Mouse (Mus musculus) kidney, postnatal 0 days (tissue): Measurements from ENCODE around the gene Mtch1. TPM values are rescaled to one million over a fixed set of nuclear protein-coding genes. Genes with fewer than 3 reads are reported as not detected.
A peak's percentile ranks its signal among the peaks of the same experiment; 100 is the strongest.

Experiments
- ATAC-seq: fragments of 200-750 bp; cut with Nextera tagmentation; replicated peaks from 2 replicates; pipeline ENCODE4 v1.8.0; 2017; ENCODE audit warnings: low read depth, moderate number of reproducible peaks, moderate TSS enrichment, moderate library complexity; ENCODE audit not compliant: low FRiP score
- DNase-seq: peaks from one replicate; pipeline ENCODE4 v3.0.0-alpha.2; 2016; ENCODE audit warnings: low spot score
- H3K27ac ChIP-seq: fragments of 300-500 bp; sonication (generic); 2 replicates; pipeline ENCODE4 v1.5.1; 2014; ENCODE audit warnings: mild to moderate bottlenecking
- H3K27me3 ChIP-seq: fragments of 300-500 bp; sonication (generic); 2 replicates; pipeline ENCODE4 v1.6.1; 2014; ENCODE audit warnings: low read length, mixed read lengths; ENCODE audit not compliant: insufficient read depth
- H3K36me3 ChIP-seq: fragments of 300-500 bp; sonication (generic); 2 replicates; pipeline ENCODE4 v1.6.1; 2014; ENCODE audit warnings: low read length, mixed read lengths; ENCODE audit not compliant: insufficient read depth
- H3K4me1 ChIP-seq: fragments of 300-500 bp; sonication (generic); replicated peaks from 2 replicates; pipeline ENCODE4 v1.6.1; 2014; ENCODE audit warnings: antibody characterized with exemption, low read length, mixed read lengths; ENCODE audit not compliant: insufficient read depth
- H3K4me2 ChIP-seq: fragments of 300-500 bp; sonication (generic); 2 replicates; pipeline ENCODE4 v1.6.1; 2014; ENCODE audit warnings: mild to moderate bottlenecking, low read length, moderate library complexity, mixed read lengths
- H3K4me3 ChIP-seq: fragments of 300-500 bp; sonication (generic); replicated peaks from 2 replicates; pipeline ENCODE4 v1.5.1; 2014; ENCODE audit warnings: low read depth, low read length
- H3K9ac ChIP-seq: fragments of 300-500 bp; sonication (generic); 2 replicates; pipeline ENCODE4 v1.6.1; 2014; ENCODE audit warnings: low read depth, low read length
- H3K9me3 ChIP-seq: fragments of 300-500 bp; sonication (generic); replicated peaks from 2 replicates; pipeline ENCODE4 v1.6.1; 2016; ENCODE audit warnings: low read length, inconsistent platforms, mixed read lengths
- CTCF ChIP-seq: IDR thresholded peaks from 2 replicates; pipeline ENCODE4 v1.5.1; 2016; ENCODE audit warnings: antibody characterized with exemption, low read depth, mild to moderate bottlenecking, moderate library complexity
- WGBS: fragments of 180-500 bp; shearing (Covaris S2); extraction: QIAGEN DNeasy Blood & Tissue Kit; methylation state at CpG from one replicate; pipeline ENCODE4 v1.1.7; 2014; 5-methylcytosine and 5-hydroxymethylcytosine counted together
- polyA plus RNA-seq: library from polyadenylated mRNA; unstranded; fragments of >200 nt; fragmentation: Nextera tagmentation; extraction: Ambion mirVana; gene quantifications from 2 replicates; pipeline ENCODE4 v1.2.1, GENCODE M21; 2015

Mtch1 gene
- polyA plus RNA-seq, 1 experiment from 2014 or later = 307 TPM

- peak; percentile 58 for TF ChIP-seq CTCF
- H3K36me3 ChIP-seq = peaks cover 43% of the 10 kb centered on the region
- H3K4me2 ChIP-seq = no peak overlapping the region
- DNase-seq = peak; percentile 57
- no peak overlapping the region for H3K9ac ChIP-seq
- H3K27me3 ChIP-seq = no peaks in the 10 kb centered on the region
- H3K4me1 ChIP-seq = peaks cover 4% of the 10 kb centered on the region; the same call in 1 of the 2 replicates
- H3K4me3 ChIP-seq = no peak overlapping the region
- no peaks in the 10 kb centered on the region for H3K9me3 ChIP-seq
- H3K27ac ChIP-seq = peak overlapping the region; percentile 19; the same call in 1 of the 2 replicates
- 32% methylated on average over 5 of the region's 5 CpGs for WGBS
- ATAC-seq = peak; percentile 64
Observed at GRCm38 (mm10) chr17:29330671-29331410, 16.9 kb downstream of the Mtch1 start.

- no peaks in the 10 kb centered on the region for H3K27me3 ChIP-seq
- no peak overlapping the region for H3K4me2 ChIP-seq
- H3K4me3 ChIP-seq = no peak overlapping the region
- peaks cover 37% of the 10 kb centered on the region for H3K36me3 ChIP-seq
- 0 out of 2 replicates have a peak overlapping the region, but pooled peaks have one; percentile 19 for H3K27ac ChIP-seq
- H3K4me1 ChIP-seq = peaks cover 4% of the 10 kb centered on the region; the same call in 1 of the 2 replicates
- TF ChIP-seq CTCF = no peak
- no peak for DNase-seq
- 83% methylated on average over 3 of the region's 3 CpGs for WGBS
- H3K9ac ChIP-seq = no peak overlapping the region
- no peaks in the 10 kb centered on the region for H3K9me3 ChIP-seq
- no peak for ATAC-seq
Observed at GRCm38 (mm10) chr17:29330221-29330620, 17.5 kb downstream of the Mtch1 start.

- no peaks in the 10 kb centered on the region for H3K27me3 ChIP-seq
- WGBS = 77% methylated on average over 9 of the region's 9 CpGs
- no peak overlapping the region for H3K9ac ChIP-seq
Observed at GRCm38 (mm10) chr17:29327691-29328090, 20.0 kb downstream of the Mtch1 start.

GRCm38 (mm10) chr17:29326531-29327529 lies 20.9 kb downstream of the Mtch1 start:
- no peak for ATAC-seq
- H3K27ac ChIP-seq = no peak overlapping the region
- peaks cover 4% of the 10 kb centered on the region; the same call in 1 of the 2 replicates for H3K4me1 ChIP-seq
- H3K4me3 ChIP-seq = no peak overlapping the region; the same call in 1 of the 2 replicates
- peaks cover 14% of the 10 kb centered on the region for H3K36me3 ChIP-seq
- peak overlapping the region; percentile 46 for H3K4me2 ChIP-seq
- DNase-seq = no peak
- no peak for TF ChIP-seq CTCF
- peak overlapping the region; percentile 37; the same call in 1 of the 2 replicates for H3K9ac ChIP-seq
- 27% methylated on average over 52 of the region's 52 CpGs for WGBS
- H3K27me3 ChIP-seq = no peaks in the 10 kb centered on the region
- no peaks in the 10 kb centered on the region for H3K9me3 ChIP-seq

More at GRCm38 (mm10) chr17:29327691-29328090, 20.0 kb downstream of the Mtch1 start:
- H3K4me1 ChIP-seq = peaks cover 4% of the 10 kb centered on the region; the same call in 1 of the 2 replicates
- no peak for TF ChIP-seq CTCF
- no peaks in the 10 kb centered on the region for H3K9me3 ChIP-seq
- H3K27ac ChIP-seq = no peak overlapping the region
- ATAC-seq = no peak
- H3K36me3 ChIP-seq = peaks cover 22% of the 10 kb centered on the region
- no peak for DNase-seq
- H3K4me2 ChIP-seq = no peak overlapping the region
- no peak overlapping the region for H3K4me3 ChIP-seq

GRCm38 (mm10) chr17:29325831-29326230 lies 21.9 kb downstream of the Mtch1 start:
- Histone ChIP-seq H3K4me1 (peaks cover 4% of the 10 kb centered on the region; the same call in 1 of the 2 replicates), H3K4me3 (no peak overlapping the region), H3K4me2 (no peak overlapping the region), H3K27ac (no peak overlapping the region), H3K36me3 (peaks cover 9% of the 10 kb centered on the region; the same call in 1 of the 2 replicates), H3K9me3 (no peaks in the 10 kb centered on the region), H3K27me3 (no peaks in the 10 kb centered on the region), H3K9ac (no peak overlapping the region)
- WGBS = 75% methylated on average over 13 of the region's 13 CpGs
- DNase-seq (no peak), ATAC-seq (no peak)
- TF ChIP-seq CTCF = no peak

- ATAC-seq (no peak), DNase-seq (no peak)
- H3K9ac ChIP-seq = no peak overlapping the region
- no peaks in the 10 kb centered on the region for H3K36me3 ChIP-seq
- no peak overlapping the region for H3K4me2 ChIP-seq
- no peak overlapping the region for H3K4me3 ChIP-seq
- H3K27ac ChIP-seq = no peak overlapping the region
- H3K9me3 ChIP-seq = no peaks in the 10 kb centered on the region
- H3K4me1 ChIP-seq = peaks cover 4% of the 10 kb centered on the region; the same call in 1 of the 2 replicates
- TF ChIP-seq CTCF = no peak
- H3K27me3 ChIP-seq = no peaks in the 10 kb centered on the region
- 87% methylated on average over 3 of the region's 3 CpGs for WGBS
Observed at GRCm38 (mm10) chr17:29323625-29324024, 24.1 kb downstream of the Mtch1 start.
